Mouse (Mus musculus): Measurements from ENCODE around the gene Spert.

DNA sequence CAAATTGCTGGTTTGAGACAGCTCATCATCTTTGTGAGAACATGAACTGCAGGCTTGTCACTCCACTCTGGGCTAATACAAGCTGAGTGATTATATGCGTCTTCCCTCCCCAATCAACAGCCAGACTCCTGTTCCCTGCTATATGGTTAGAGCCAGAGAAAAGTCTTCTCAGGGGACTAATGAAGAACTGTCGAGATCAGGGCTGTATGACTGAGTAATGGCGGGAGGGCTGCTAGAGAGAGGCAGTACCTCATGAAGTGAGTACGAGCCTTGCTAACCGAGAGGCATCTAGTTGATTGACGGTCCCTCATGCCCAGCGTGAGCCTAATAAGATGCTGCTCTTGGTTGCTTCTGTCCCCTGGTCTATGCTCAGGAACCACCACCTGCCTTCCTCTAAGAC lies 30.1 kb upstream of the Spert start:
- no peak for TF ChIP-seq POLR2A (IDR thresholded peaks at IDR 0.05; ENCODE audit: low read depth, low read length)
- TF ChIP-seq CTCF (IDR thresholded peaks at IDR 0.05; ENCODE audit: extremely low read depth, insufficient read depth, insufficient read length, insufficient replicate concordance): no peak

Measured in spleen, adult 2 months (tissue).